Mouse (Mus musculus) embryo, embryonic 10.5 days (tissue): Measurements from ENCODE around the gene Hist1h2be.
"Not testable (repeated sequence)": the region's sequence is repeated elsewhere in the genome, so short reads cannot be mapped to it uniquely, and the experiment has no call there.

Experiments
- DNase-seq: peaks from one replicate; pipeline ENCODE4 v3.0.0-alpha.2; 2015; ENCODE audit warnings: low spot score

The Hist1h2be gene

GRCm38 (mm10) chr13:23591886-23592285, 29.0 kb downstream of the Hist1h2be start:
- DNase-seq, result not testable (repeated sequence)

GRCm38 (mm10) chr13:23591206-23591605, 29.7 kb downstream of the Hist1h2be start:
- no peak for DNase-seq

GRCm38 (mm10) chr13:23586940-23587225, 34.0 kb downstream of the Hist1h2be start:
- DNase-seq, result peak; percentile 69

GRCm38 (mm10) chr13:23586099-23586939, 34.6 kb downstream of the Hist1h2be start:
- peak; percentile 63 for DNase-seq

GRCm38 (mm10) chr13:23585442-23586098, 35.4 kb downstream of the Hist1h2be start:
- peak; percentile 97 for DNase-seq

GRCm38 (mm10) chr13:23585029-23585441, 35.9 kb downstream of the Hist1h2be start:
- peak; percentile 85 for DNase-seq

- DNase-seq, result peak; percentile 56
Measured at GRCm38 (mm10) chr13:23584331-23584730, 36.6 kb downstream of the Hist1h2be start.

GRCm38 (mm10) chr13:23583387-23584068, 37.4 kb downstream of the Hist1h2be start:
- DNase-seq, result peak; percentile 44

GRCm38 (mm10) chr13:23582219-23583056, 38.5 kb downstream of the Hist1h2be start:
- DNase-seq, result peak; percentile 80

GRCm38 (mm10) chr13:23581408-23582218, 39.3 kb downstream of the Hist1h2be start, which contains the start of gene Hist1h4d:
Gene Hist1h4d (plus strand): TSS chr13:23581598.
- DNase-seq, result peak; percentile 100

- DNase-seq, result peak; percentile 36
Measured at GRCm38 (mm10) chr13:23577835-23578234, 43.1 kb downstream of the Hist1h2be start.

- peak; percentile 57 for DNase-seq
Measured at GRCm38 (mm10) chr13:23576906-23577639, 43.9 kb downstream of the Hist1h2be start.

GRCm38 (mm10) chr13:23576351-23576881, 44.5 kb downstream of the Hist1h2be start:
- peak; percentile 79 for DNase-seq

GRCm38 (mm10) chr13:23575864-23576313, 45.0 kb downstream of the Hist1h2be start:
- not testable (repeated sequence) for DNase-seq

- DNase-seq, result peak; percentile 94
Measured at GRCm38 (mm10) chr13:23575271-23575851, 45.6 kb downstream of the Hist1h2be start, which contains the start of gene Hist1h3d. Gene Hist1h3d (plus strand): TSS chr13:23575763.

- peak; percentile 67 for DNase-seq
Measured at GRCm38 (mm10) chr13:23574546-23575170, 46.3 kb downstream of the Hist1h2be start.

- DNase-seq, result peak; percentile 99
Measured at GRCm38 (mm10) chr13:23573898-23574524, 46.9 kb downstream of the Hist1h2be start, which contains the start of the genes Hist1h2bf and Hist1h2ad. Gene Hist1h2bf (minus strand): TSS chr13:23574196. Gene Hist1h2ad (plus strand): TSS chr13:23574381.
